Mouse (Mus musculus) lung, postnatal 0 days (tissue): ENCODE results near the gene Kcnn3.

ENCODE experiments used
- CTCF ChIP-seq: IDR thresholded peaks from 2 replicates; pipeline ENCODE4 v1.5.1; 2016; ENCODE audit warnings: antibody characterized with exemption, mild to moderate bottlenecking
- EP300 ChIP-seq: IDR thresholded peaks from 2 replicates; pipeline ENCODE4 v1.6.1; 2016; ENCODE audit warnings: antibody characterized with exemption, mild to moderate bottlenecking, control low read depth

DNA sequence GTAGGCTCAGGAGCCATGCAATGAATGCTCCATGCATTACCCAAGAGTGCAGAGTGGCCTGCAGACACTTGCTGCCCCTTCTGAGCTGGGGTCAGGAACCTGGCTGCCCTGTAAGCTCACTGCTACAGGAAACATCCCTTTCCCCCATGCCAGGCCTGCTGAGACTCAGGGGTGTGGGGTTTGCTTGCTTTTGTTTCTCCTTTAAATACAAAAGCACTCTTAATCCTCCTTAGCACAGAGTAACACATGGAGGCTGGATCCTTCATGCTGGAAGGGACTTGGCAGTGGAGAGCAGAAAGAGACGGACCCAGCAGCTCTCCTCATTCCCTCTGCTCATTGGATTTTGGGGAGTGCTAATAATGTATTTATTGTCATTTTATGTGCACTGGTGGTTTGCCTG, 87.4 kb downstream of the Kcnn3 start:
- TF ChIP-seq CTCF: no peak
- TF ChIP-seq EP300: no peak
